Mouse (Mus musculus) thymus, adult 2 months (tissue): ENCODE results near the gene Lsm11. TPM values are rescaled to one million over a fixed set of nuclear protein-coding genes. Genes with fewer than 3 reads are reported as not detected.
A peak's percentile ranks its signal among the peaks of the same experiment; 100 is the strongest.

ENCODE experiments used
- DNase-seq: peaks from one replicate; pipeline ENCODE4 v3.0.0; 2021
- H3K27ac ChIP-seq: fragments of 200-500 bp; 2 replicates; pipeline ENCODE4 v1.5.1; 2012; ENCODE audit warnings: low read length, control low read depth; ENCODE audit not compliant: control insufficient read depth, insufficient read depth
- H3K27me3 ChIP-seq: fragments of 200-500 bp; 2 replicates; pipeline ENCODE4 v1.6.1; 2012; ENCODE audit warnings: mild to moderate bottlenecking, low read length, moderate library complexity, mixed read lengths; ENCODE audit not compliant: control insufficient read depth, insufficient read depth
- H3K36me3 ChIP-seq: fragments of 200-500 bp; 2 replicates; pipeline ENCODE4 v1.6.1; 2012; ENCODE audit warnings: mild to moderate bottlenecking, low read length, moderate library complexity; ENCODE audit not compliant: control insufficient read depth, insufficient read depth
- H3K4me1 ChIP-seq: fragments of 200-500 bp; replicated peaks from 2 replicates; pipeline ENCODE4 v1.6.1; 2012; ENCODE audit warnings: low read length; ENCODE audit not compliant: control insufficient read depth, insufficient read depth
- H3K4me3 ChIP-seq: fragments of 200-500 bp; 2 replicates; pipeline ENCODE4 v1.5.1; 2012; ENCODE audit warnings: mild to moderate bottlenecking, low read length, control low read depth, moderate library complexity; ENCODE audit not compliant: control insufficient read depth, insufficient read depth
- CTCF ChIP-seq: fragments of 200-500 bp; IDR thresholded peaks from 2 replicates; pipeline ENCODE4 v1.5.1; 2012; ENCODE audit warnings: mild to moderate bottlenecking, control low read depth, low read length, moderate library complexity, borderline replicate concordance; ENCODE audit not compliant: control insufficient read depth, poor library complexity, insufficient read depth; ENCODE audit errors: extremely low read depth
- POLR2A ChIP-seq: fragments of 200-500 bp; IDR thresholded peaks from 2 replicates; pipeline ENCODE4 v1.6.1; 2012; ENCODE audit warnings: mild to moderate bottlenecking, low read length, control low read depth, moderate library complexity; ENCODE audit not compliant: control insufficient read depth, poor library complexity, insufficient read depth; ENCODE audit errors: extremely low read depth
- WGBS: fragments of 180-500 bp; shearing (Covaris S2); methylation state at CpG from one replicate; pipeline ENCODE4 v1.1.7; 2018; 5-methylcytosine and 5-hydroxymethylcytosine counted together
- polyA plus RNA-seq: library from polyadenylated mRNA; depleted of rRNA; stranded (reverse); fragments of >200 nt; gene quantifications from 2 replicates; pipeline ENCODE4 v1.2.3, GENCODE M21; 2012

Gene Lsm11
- polyA plus RNA-seq, 1 experiment: 11.4 TPM

GRCm38 (mm10) chr11:45947491-45947890, 2.8 kb upstream of the Lsm11 start:
- H3K4me1 ChIP-seq: no peaks in the 10 kb centered on the region; the same call in 1 of the 2 replicates
- no peaks in the 10 kb centered on the region for H3K27me3 ChIP-seq
- TF ChIP-seq POLR2A (no peak), CTCF (no peak)
- no peak overlapping the region for H3K4me3 ChIP-seq
- H3K27ac ChIP-seq: no peak overlapping the region
- no peaks in the 10 kb centered on the region for H3K36me3 ChIP-seq
- no peak for DNase-seq
- WGBS: 97% methylated on average over 2 of the region's 2 CpGs

- DNase-seq: no peak
- Histone ChIP-seq H3K4me3 (no peak overlapping the region), H3K36me3 (no peaks in the 10 kb centered on the region), H3K27ac (no peak overlapping the region), H3K4me1 (no peaks in the 10 kb centered on the region; the same call in 1 of the 2 replicates), H3K27me3 (no peaks in the 10 kb centered on the region)
- no peak for TF ChIP-seq CTCF
- TF ChIP-seq POLR2A: no peak
- WGBS: 93% methylated on average over 4 of the region's 4 CpGs
Observed at GRCm38 (mm10) chr11:45946796-45947195, 2.1 kb upstream of the Lsm11 start.

GRCm38 (mm10) chr11:45943891-45944642, 668 bp downstream of the Lsm11 start:
- DNase-seq: peak; percentile 26
- H3K36me3 ChIP-seq: no peaks in the 10 kb centered on the region
- under 1% methylated on average over 49 of the region's 49 CpGs for WGBS
- H3K4me3 ChIP-seq: peak overlapping the region; percentile 92
- H3K27ac ChIP-seq: no peak overlapping the region
- TF ChIP-seq POLR2A (no peak; the same call in 1 of the 2 replicates), CTCF (no peak)
- H3K27me3 ChIP-seq: no peaks in the 10 kb centered on the region
- no peaks in the 10 kb centered on the region; the same call in 1 of the 2 replicates for H3K4me1 ChIP-seq

GRCm38 (mm10) chr11:45943108-45943705, 1.5 kb downstream of the Lsm11 start:
- TF ChIP-seq POLR2A (no peak), CTCF (no peak)

GRCm38 (mm10) chr11:45942281-45942680, 2.5 kb downstream of the Lsm11 start:
- WGBS: 97% methylated on average over 7 of the region's 7 CpGs
- Histone ChIP-seq H3K36me3 (no peaks in the 10 kb centered on the region), H3K4me1 (no peaks in the 10 kb centered on the region; the same call in 1 of the 2 replicates), H3K4me3 (no peak overlapping the region), H3K27ac (no peak overlapping the region), H3K27me3 (no peaks in the 10 kb centered on the region)
- no peak for TF ChIP-seq CTCF
- TF ChIP-seq POLR2A: no peak
- no peak for DNase-seq

More at GRCm38 (mm10) chr11:45943108-45943705, 1.5 kb downstream of the Lsm11 start:
- DNase-seq: no peak
- Histone ChIP-seq H3K4me1 (no peaks in the 10 kb centered on the region; the same call in 1 of the 2 replicates), H3K27me3 (no peaks in the 10 kb centered on the region), H3K36me3 (no peaks in the 10 kb centered on the region), H3K27ac (no peak overlapping the region), H3K4me3 (no peak overlapping the region)
- 81% methylated on average over 7 of the region's 7 CpGs for WGBS

- DNase-seq: no peak
- Histone ChIP-seq H3K4me1 (no peaks in the 10 kb centered on the region; the same call in 1 of the 2 replicates), H3K27me3 (no peaks in the 10 kb centered on the region), H3K4me3 (no peak overlapping the region), H3K36me3 (peaks cover 24% of the 10 kb centered on the region), H3K27ac (no peak overlapping the region)
- TF ChIP-seq POLR2A (no peak), CTCF (no peak)
- WGBS: 96% methylated on average over 8 of the region's 8 CpGs
Observed at GRCm38 (mm10) chr11:45938917-45939316, 5.8 kb downstream of the Lsm11 start.

- H3K4me1 ChIP-seq: no peaks in the 10 kb centered on the region
- no peak overlapping the region for H3K4me3 ChIP-seq
- H3K27me3 ChIP-seq: no peaks in the 10 kb centered on the region
- H3K27ac ChIP-seq: no peak overlapping the region
- peaks cover 31% of the 10 kb centered on the region for H3K36me3 ChIP-seq
- TF ChIP-seq CTCF (no peak), POLR2A (no peak)
- no peak for DNase-seq
- WGBS: 97% methylated on average over 8 of the region's 8 CpGs
Observed at GRCm38 (mm10) chr11:45937478-45937877, 7.3 kb downstream of the Lsm11 start.
